Mouse (Mus musculus): ENCODE results near the gene Dis3l.
"Not testable (repeated sequence)": the region's sequence is repeated elsewhere in the genome, so short reads cannot be mapped to it uniquely, and the experiment has no call there.

The Dis3l gene

GRCm38 (mm10) chr9:64314696-64315095, 26.4 kb downstream of the Dis3l start:
- DNase-seq = no peak

GRCm38 (mm10) chr9:64312128-64312527, 29.0 kb downstream of the Dis3l start:
- no peak for DNase-seq

DNA sequence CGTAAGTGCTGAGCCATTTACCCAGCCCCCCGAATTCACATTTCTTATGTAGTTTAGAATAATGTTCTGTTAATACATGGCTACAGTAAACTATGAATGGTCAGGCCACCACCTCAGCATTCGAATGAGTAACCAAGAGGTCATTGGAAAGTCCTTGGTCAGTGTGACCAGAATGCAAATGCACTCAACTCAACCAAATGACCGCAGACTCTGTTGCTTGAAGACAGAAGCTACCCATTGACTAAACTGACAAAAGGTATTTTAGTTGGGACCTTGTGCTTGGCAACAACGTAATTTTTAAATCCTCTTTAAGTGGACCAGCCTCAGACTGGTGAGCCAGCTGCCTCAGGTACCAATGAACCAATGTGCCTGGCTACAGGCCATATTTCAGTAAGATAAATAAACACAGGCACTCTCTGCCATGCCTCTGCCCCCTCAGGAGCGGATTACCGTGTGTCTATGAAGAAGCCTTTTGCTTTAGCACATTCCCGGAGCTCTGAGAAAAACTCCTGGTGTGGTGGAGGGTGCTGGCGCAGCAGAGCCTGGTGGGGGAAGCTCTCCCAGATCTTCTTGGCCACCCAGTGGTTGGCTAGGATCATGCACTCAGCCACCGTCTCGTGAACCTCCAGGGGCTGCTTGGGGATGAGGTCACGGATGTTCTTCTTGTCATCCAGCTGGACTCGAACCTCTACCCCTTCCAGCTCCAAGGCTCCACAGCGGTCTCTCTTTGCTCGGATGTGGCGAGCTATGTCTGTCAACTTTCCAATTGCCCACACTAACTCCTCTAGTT, 29.9 kb downstream of the Dis3l start:
- DNase-seq = no peak

DNA sequence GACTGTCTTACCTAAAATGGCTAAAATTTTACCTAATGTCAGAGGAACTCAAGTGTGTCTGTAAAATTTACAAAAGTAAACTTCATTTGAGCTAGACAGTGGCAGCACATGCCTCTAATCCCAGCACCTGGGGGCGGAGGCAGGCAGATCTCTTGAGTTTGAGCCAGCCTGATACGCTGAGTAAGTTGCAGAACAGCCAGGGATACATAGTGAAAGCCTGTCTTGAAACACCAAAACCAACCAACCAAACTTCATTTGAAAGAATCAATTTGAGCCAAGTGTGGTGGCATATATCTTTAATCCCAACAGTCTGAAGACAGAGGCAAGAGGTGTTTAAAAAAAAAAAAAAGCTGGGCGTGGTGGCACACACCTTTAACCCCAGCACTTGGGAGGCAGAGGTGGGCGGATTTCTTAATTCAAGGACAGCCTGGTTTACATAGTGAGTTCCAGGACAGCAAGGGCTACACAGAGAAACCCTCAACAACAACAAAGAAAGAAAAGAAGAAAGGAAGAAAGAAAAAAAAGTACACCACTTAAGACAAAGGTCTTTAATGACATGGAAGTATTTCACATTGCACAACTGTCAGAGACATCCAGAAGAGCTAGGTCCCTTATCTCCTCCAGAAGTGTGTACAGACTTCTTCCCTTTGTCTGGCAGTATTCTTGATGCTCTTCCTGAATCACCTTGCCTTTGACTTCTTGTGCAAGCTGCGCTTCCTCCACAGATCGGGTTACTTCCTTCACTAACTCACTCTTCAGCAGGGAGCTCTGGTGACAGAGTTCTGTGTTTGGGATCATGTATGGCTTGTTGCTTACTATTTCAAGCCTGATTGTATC, 34.4 kb downstream of the Dis3l start:
- no peak for DNase-seq

DNA sequence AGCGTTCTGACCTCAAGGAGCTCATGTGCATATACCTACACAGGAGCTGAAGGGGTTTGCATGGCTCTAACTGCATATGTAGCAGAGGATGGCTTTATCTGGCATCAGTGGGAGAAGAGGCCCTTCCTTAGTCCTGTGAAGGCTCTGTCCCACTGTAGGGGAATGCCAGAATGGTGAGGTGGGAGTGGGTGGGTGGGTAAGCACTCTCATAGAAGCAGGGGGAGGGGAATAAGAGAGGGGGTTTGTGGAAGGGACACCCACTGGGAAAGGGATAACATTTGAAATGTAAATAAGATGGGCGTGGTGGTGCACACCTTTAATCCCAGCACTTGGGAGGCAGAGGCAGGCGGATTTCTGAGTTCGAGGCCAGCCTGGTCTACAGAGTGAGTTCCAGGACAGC, 38.0 kb downstream of the Dis3l start:
- DNase-seq = not testable (repeated sequence)

- no peak for DNase-seq
These were observed 58.6 kb downstream of the Dis3l start for GRCm38 (mm10) chr9:64282404-64282987.

- DNase-seq = no peak
These were observed 59.3 kb downstream of the Dis3l start for GRCm38 (mm10) chr9:64281781-64282178.

- peak; percentile 91 for DNase-seq
These were observed 59.8 kb downstream of the Dis3l start, which contains the start of gene Tipin for GRCm38 (mm10) chr9:64281105-64281780. Gene Tipin (plus strand): TSS chr9:64281581.

GRCm38 (mm10) chr9:64278665-64279310, 62.3 kb downstream of the Dis3l start:
- DNase-seq = no peak

DNA sequence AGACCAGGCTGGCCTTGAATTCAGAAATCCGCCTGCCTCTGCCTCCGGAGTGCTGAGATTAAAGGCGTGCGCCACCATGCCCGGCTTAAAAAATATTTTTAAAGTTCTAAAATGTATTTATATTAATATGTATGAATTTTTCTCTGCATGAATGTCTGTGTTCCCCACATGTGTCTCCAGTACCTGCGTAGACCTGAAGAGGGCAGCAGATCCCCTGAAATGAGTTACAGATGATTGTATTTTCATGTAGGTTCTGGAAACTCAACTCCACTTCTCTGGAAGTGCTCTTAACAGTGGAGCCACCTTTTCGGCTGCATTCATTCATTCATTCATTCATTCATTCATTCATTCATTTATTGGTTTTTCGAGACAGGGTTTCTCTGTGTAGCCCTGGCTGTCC, 63.4 kb downstream of the Dis3l start:
- peak; percentile 47 for DNase-seq

DNA sequence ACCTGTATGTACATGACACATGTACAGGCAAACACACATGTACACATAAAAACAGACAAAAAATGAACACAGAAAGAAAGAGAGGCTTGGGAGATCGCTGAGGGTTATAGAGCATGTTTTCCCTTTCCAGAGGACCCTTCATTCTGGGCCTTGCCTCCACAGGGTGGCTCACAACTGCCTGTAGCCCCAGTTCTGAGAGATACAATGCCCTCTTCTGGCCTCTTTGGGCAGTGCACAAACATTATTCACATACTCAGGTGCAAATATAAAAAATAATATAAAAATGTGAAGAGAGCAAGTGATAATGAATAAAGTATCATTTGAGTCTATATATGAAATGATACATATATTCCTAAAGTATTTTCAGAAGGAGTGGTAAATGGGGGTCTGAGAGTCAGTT, 66.2 kb downstream of the Dis3l start:
- no peak for DNase-seq

- DNase-seq = no peak
These were observed 66.8 kb downstream of the Dis3l start for GRCm38 (mm10) chr9:64274291-64274690.

DNA sequence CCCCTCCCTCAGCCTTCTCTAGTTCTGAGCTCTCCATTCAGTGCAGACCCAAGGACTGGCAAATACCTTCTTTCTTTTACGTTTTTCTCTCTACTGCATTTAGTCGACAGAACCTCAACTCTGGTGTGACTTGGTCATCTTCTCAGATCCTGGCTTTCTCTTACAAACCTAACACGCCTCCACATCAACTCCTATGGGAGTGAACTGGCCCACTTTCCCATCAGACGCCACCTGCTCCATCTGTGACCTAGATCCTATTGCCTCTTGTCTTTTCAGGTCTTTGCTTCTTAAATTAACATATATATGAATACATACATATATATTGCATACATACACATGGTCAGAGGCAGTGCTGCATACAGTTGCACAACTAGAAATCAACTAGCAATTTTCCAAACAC, 67.3 kb downstream of the Dis3l start:
- DNase-seq = no peak

GRCm38 (mm10) chr9:64272611-64273010, 68.5 kb downstream of the Dis3l start:
- no peak for DNase-seq

DNA sequence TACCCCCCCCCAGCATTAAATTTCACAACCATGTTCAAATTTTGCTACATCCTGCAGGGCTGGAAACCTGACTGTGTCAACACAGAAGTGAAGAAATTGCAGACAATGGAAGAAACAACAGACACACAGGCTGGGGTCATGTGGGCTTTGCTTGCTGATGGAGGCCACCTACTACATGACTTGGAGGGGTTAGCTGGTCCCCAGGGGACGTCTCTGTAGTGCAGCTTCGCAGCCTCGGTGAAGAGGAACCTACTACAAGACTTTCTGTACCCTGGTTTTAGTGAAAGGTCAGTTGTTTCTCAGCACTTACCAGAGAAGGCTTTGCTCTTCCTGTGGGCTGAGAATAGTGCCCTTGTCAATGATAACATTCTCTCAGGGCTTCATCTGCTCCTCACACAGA, 69.8 kb downstream of the Dis3l start:
- no peak for DNase-seq

DNA sequence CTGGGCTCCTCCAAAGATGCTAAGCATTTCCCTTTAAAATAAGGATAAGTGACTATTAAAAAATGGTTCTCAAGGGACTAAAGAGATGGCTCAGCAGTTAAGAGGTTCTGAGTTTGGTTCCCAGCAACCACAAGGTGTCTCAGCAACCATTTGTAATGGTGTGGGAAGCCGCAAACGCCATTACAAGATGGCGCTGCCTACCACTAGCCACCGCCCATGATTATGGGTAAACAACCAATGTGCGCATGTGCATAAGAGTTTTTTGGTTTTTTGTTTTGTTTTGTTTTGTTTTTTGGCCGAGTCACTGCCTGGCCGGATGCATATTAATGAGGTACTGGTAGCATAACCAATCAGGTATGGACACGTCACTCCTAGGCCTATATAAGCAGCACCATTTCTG, 72.3 kb downstream of the Dis3l start:
- DNase-seq = not testable (repeated sequence)

DNA sequence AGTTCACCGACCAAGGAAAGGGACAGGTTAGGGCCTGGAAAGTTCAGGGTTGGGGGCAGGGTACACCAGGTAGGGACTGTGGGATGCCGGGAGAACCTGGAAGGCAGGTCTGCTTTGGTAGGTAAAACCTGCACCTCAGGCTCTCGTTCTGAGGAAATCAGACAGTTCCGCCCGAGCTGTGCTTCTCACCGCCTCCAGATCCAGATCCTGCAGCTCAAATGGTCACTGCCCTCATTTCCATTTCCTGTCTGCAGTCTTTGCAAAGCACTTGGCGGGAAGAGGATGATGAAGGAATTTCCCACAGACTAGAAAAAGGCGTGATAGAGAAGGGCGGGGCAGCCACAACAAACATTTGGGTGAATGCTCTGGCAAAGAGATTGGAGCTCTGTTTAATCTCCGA, 72.9 kb downstream of the Dis3l start:
- no peak for DNase-seq

DNA sequence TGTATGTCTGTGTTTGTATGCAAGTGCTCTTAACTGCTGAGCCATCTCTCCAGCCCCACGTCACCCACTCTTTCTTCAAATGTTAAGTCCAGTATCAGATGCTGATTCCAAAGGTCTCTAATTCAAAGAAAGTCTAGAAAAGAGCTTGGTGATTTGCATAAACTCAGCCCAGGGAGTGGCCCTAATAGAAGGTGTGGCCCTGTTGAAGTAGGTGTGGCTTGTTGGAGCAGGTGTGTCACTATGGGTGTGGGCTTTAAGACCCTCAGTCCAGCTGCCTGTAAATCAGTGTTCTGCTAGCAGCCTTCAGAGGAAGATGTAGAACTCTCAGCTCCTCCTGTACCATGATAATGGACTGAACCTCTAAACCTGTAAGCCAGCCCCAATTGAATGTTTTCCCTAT, 73.9 kb downstream of the Dis3l start:
- DNase-seq = no peak

- no peak for DNase-seq
These were observed 76.3 kb downstream of the Dis3l start for GRCm38 (mm10) chr9:64264813-64265212.

GRCm38 (mm10) chr9:64261023-64261422, 80.1 kb downstream of the Dis3l start:
- no peak for DNase-seq

DNA sequence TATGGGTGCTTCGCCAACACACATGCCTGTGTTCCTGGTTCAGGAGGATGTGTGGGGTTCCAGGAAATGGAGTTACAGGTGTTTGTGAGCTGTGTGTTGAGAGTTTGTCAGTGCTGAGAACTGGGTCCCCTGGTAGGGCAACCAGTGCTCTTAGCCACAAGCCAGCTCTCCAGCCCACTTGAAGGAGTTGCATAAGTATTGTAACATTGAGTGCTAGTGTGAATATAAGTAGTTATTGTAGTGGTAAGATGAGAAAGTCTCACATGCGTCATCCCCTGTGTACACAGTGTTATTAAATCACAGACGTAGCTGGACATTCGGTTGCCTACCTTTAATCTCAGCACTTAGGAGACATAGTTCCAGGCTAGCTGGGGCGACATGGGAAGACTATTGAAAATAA, 81.2 kb downstream of the Dis3l start:
- DNase-seq = no peak
